Mouse (Mus musculus): ENCODE measurements at regions not wholly inside any gene's neighbourhood (a gene's known extent, or its start where the extent isn't known, plus 50 kb on each side); places are given as distances from the start of the nearest gene placed in this dataset.

DNA sequence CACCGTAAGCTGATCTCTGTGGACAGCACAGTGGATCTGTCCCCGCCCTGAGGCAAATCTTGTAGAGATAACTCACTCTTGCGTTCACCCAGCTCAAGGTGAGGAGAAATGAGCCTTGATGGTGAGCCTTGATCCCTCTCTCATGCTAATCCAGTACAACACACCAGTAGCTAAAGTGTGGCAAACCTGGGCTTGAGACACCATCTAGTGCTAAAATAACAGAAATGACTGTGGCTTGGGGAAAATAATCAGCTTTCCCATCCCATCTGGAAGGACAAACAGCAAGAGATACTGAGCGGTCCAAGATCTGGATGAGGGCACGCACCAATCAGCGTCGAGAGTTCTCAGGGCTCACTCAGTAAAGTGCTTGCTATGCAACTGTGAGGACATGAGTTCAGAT lies 50.9 kb upstream of the Cbln4 start:
- DNase-seq (ENCODE audit: low read depth, low spot score), result no peak

GRCm38 (mm10) chr2:172103881-172104655 lies 60.8 kb upstream of the Cbln4 start:
- no peak for DNase-seq (ENCODE audit: low read depth, low spot score)

DNA sequence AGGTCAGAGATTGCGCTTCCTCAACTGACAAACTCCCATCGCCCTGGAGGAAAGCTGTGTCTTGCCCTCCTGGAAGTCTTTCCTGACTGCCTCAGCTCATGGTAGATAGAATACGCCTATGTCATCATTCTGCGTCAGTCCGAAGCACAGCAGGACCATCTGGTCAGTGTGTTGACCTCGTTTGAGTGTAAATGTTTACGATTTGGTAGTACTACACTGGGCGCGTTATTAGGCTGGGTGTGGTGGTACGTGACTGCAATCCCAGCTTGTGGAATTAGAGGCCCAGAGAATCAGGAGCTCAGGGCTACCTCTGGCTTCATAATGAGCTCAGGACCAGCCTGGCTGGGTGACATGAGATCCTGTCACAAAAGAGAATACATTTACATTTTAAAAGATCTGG lies 62.0 kb upstream of the Cbln4 start:
- no peak for DNase-seq (ENCODE audit: low read depth, low spot score)

GRCm38 (mm10) chr2:172110706-172111105 lies 67.4 kb upstream of the Cbln4 start:
- peak; percentile 50 for DNase-seq (ENCODE audit: low read depth, low spot score)

DNA sequence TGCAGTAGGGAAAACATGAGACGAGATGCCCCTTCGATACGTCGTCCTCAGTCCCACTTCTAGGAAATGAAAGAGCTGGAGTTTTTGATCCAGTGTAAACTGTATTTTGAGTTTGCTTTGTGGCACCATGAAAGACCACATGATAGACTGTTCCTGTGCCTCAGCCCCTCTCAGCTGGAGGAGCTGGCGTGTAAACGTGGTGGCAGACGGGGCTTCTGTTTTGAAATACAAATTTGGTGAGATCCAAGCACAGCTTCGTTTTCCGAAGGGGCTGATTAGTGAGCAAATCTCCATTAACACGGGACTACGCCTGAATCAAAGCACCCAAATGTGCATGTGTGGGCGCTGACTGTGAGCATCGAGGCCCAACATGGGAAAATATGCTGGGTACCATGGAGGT lies 70.4 kb upstream of the Cbln4 start:
- no peak for DNase-seq (ENCODE audit: low read depth, low spot score)

DNA sequence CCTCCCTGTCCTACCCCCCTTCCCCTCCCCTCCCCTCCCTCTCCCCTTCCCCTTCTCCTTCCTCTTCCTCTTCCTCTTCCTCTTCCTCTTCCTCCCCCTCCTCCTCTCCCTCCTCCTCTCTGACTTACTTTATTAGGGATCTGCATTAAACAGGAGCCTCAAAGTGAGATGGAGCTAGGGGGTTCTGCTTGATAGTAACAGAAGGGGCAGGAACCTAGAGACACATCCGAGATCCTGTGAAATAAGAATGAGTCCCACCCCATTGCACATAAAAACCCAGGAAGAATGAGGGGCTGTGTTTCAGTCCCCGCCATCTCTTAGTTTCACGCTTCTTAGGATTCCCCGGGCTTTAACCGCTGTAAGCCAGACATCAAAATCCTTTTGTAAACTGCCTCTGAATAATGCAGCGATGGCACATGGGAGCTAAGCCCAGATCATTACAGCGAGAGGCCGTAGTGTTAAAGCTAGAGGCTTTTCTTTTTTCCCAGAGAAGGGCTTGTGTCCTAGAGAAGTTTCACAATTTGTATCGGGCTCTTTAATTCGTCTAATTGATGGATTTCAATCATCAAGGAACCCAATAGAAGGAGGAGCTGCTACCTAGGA lies 72.4 kb upstream of the Cbln4 start:
- DNase-seq (ENCODE audit: low read depth, low spot score), result no peak

DNA sequence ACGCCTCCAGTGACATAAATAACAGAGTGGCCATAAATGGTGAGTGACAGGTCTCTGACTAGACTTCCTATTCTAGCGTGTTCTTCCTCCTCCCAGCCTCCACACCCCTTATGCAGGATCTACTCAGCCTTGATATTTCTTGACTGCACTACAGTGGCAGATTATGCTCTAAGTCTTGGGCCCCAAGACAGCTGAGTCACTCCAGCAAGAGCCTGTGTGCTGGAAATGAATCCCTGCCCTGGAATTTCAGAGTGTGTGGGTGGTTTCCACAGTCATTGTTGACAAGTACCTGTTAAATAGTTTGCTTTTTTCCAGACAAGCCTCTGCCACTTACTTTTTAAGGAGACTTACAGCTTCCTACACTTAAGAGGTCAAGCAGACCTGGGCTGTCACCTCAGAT lies 84.3 kb upstream of the Cbln4 start:
- peak; percentile 76 for DNase-seq (ENCODE audit: low read depth, low spot score)

- DNase-seq (ENCODE audit: low read depth, low spot score), result peak; percentile 58
Measured at GRCm38 (mm10) chr2:172131232-172131631, 88.0 kb upstream of the Cbln4 start.

DNA sequence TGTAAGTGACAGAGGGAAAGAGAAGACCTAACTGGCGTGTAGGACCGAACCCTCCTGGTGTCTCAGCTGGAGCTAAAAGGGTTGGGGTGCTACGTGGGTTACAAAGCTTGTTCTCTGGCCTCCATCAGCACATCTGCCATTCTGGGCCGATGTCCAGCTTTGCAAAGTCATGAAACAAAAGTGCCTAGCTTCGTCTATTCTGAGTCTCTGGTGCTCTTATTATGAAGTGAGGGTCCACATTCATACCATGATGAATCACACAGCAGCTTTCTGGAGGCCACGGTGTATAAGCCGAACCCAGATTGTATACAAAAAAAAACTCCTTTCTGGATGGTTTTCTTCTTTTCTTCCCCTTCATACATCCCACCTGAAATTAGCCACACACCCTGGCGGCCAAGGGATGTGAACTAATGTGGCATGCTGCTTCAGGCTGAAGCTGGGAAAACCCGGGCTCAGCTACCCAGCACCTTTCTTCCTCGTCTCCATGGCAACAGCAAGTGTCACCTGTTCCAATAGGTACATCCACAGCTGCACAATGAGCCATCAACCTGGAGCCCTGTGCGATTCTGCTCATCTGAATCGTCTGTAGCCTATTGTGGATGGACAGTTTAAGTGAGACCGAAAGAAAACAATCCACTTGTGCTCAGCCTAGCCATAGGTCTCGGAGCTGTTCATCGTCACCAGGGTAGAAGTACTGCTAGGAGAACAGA lies 89.5 kb upstream of the Cbln4 start:
- peak; percentile 85 for DNase-seq (ENCODE audit: low read depth, low spot score)

GRCm38 (mm10) chr2:172140080-172140479 lies 96.8 kb upstream of the Cbln4 start:
- peak; percentile 50 for DNase-seq (ENCODE audit: low read depth, low spot score)

- DNase-seq (ENCODE audit: low read depth, low spot score), result no peak
Measured at GRCm38 (mm10) chr2:172143269-172143668, 100.0 kb upstream of the Cbln4 start.

DNA sequence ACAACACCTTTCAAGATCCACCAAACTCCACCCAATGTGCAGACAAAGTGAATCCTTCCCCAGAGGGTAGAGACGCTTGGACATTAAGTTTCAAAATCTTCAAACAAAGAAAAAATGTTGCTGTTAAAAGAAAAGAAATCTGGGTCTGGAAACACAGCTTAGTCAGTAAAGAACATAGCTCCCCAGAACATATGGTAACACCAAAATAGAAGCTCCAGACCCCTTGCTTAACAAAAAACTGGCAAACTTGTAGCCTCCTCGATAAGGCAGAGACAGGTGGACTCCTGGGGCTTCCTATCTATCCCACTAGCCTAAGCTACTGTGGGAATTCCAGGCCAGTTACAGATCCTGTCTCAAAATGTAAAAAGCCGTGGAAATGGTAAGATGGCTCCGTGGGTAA lies 99.6 kb upstream of the Mc3r start:
- DNase-seq (ENCODE audit: low read depth, low spot score), result no peak

- no peak for DNase-seq (ENCODE audit: low read depth, low spot score)
Measured at GRCm38 (mm10) chr2:172149734-172150133, 98.6 kb upstream of the Mc3r start.

DNA sequence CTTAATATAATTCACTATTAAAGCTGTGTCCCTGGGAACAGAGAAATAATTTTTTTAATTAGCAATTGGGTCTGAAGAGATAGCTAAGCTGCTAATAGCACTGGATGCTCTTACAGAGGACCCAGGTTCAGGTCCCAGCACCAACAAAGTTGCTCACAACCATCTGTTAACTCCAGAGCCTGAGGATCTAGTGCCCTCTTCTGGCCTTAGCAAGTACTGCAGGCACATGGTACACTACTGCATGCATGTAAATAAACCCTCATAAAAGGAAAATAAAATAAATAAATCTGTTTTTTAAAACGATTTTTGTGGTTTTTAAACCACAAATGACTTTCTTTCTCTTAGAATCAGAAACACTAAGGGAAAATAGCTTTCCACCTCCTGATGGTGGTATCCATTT lies 97.4 kb upstream of the Mc3r start:
- DNase-seq (ENCODE audit: low read depth, low spot score), result no peak

GRCm38 (mm10) chr2:172159909-172160308 lies 88.4 kb upstream of the Mc3r start:
- no peak for DNase-seq (ENCODE audit: low read depth, low spot score)

- no peak for DNase-seq (ENCODE audit: low read depth, low spot score)
Measured at GRCm38 (mm10) chr2:172177371-172177770, 70.9 kb upstream of the Mc3r start.

DNA sequence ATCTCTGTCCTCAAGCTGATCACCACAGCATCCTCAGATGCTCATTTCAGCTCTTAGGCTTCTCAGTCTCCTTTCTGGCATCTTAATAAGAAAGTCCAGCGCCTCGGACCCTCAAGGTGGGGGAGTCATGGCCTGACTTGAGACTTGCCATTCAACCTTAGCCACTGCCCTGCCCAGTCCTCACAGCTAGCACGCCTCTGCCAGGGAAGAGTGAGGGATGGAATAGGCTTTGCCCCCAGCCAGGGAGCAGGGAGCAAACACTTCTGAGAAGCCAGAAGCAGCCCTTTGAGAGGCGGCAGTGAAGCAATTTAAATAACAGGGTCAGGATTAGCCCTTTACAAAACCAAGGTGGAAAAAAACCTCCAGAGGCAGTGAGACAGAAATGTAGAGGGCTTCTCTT lies 69.0 kb upstream of the Mc3r start:
- DNase-seq (ENCODE audit: low read depth, low spot score), result no peak

DNA sequence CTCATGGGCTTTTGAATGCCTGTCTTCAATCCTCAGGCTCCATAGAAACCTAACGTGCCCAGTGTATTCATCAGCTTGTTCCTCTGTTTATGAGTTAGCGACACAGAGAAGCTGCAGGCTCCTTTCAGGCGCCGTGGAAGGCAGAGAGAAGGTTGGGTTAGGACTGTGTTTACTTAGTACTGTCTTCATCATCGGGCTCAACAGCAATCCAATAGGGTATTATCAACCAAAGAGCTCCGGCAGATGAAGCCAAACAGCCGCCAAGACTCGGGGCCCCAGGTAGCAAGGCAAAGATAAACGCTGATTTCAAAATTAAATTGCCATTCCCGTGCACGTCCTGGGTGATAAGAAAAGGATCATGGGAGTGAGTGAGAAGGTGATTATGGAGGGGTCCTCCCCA lies 50.5 kb upstream of the Mc3r start:
- no peak for DNase-seq (ENCODE audit: low read depth, low spot score)
